Mouse (Mus musculus) spleen, adult 2 months (tissue): ENCODE results near the gene Krtcap2.

ENCODE experiments used
- CTCF ChIP-seq: fragments of 200-500 bp; IDR thresholded peaks from 2 replicates; pipeline ENCODE4 v1.5.1; 2011; ENCODE audit warnings: mild to moderate bottlenecking, inconsistent platforms; ENCODE audit not compliant: insufficient read depth, insufficient read length, insufficient replicate concordance; ENCODE audit errors: extremely low read depth
- POLR2A ChIP-seq: fragments of 200-500 bp; IDR thresholded peaks from 2 replicates; pipeline ENCODE4 v1.6.1; 2011; ENCODE audit warnings: low read depth, low read length, inconsistent platforms

GRCm38 (mm10) chr3:89288503-89288928, 42.8 kb downstream of the Krtcap2 start:
- TF ChIP-seq CTCF: no peak
- no peak for TF ChIP-seq POLR2A
